Mouse (Mus musculus): ENCODE data around the gene Ier5. TPM values are rescaled to one million over a fixed set of nuclear protein-coding genes. Genes with fewer than 3 reads are reported as not detected.

Ier5 gene
- polyA plus RNA-seq, 1 experiment from 2014 or later: 4.3 TPM

DNA sequence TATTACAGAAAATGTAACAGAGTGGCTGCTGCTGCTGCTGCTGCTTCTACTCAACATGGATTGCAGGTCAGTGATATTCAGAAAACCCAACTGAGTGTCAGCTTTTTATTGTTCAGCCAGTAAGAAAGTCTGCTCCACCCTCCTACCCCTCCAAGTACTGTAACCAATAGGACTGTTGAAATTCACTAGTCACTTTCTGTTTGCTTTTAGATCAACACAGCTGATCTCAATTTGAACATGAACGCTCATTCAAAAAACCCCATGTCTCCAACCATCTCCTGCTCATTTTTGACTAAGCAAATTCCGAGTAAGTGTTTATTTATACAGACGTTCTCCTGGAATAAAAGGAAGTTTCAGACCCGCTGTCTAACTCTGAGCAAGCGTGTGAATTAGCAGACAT, 8.4 kb upstream of the Ier5 start:
- Histone ChIP-seq H3K27me3 (ENCODE audit: control insufficient read depth, insufficient read depth, low read depth, low read length) (no peaks in the 10 kb centered on the region), H3K36me3 (ENCODE audit: control insufficient read depth, insufficient read depth, low read length) (no peaks in the 10 kb centered on the region), H3K9me3 (ENCODE audit: control insufficient read depth, low read length) (no peaks in the 10 kb centered on the region), H3K4me2 (ENCODE audit: low read depth, low read length) (peak overlapping the region; percentile 4; the same call in 1 of the 2 replicates), H3K9ac (ENCODE audit: low read length) (no peak overlapping the region), H3K27ac (ENCODE audit: low read length) (no peak overlapping the region), H3K4me3 (ENCODE audit: low read length) (no peak overlapping the region), H3K4me1 (replicated peaks; ENCODE audit: control insufficient read depth, insufficient read depth, low read length) (peaks cover 18% of the 10 kb centered on the region)
- 7% methylated on average over 5 of the region's 5 CpGs for WGBS
- ATAC-seq (ENCODE audit: low read depth): no peak

DNA sequence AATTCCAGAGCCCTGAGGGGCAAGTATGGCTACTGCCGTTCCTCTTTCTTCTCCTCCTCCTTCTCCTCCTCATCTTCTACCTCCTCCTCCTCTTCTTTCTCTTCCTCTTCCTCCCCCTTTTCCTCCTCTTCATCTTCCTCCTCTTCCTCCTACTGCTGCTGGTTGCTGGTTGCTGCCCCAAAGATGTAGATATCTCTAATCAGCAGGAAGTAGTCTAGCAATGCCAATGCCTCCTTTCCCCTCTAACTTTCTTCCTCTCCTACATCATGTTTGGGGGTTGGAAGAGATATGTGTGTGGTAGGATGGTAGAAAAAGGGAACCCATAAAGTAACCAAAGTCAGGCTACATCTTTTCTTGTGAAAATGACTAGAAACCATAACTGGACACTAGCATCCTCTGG, 6.9 kb upstream of the Ier5 start:
- Histone ChIP-seq H3K4me3 (ENCODE audit: low read length) (no peak overlapping the region), H3K9ac (ENCODE audit: low read length) (no peak overlapping the region), H3K9me3 (ENCODE audit: control insufficient read depth, low read length) (no peaks in the 10 kb centered on the region), H3K4me2 (ENCODE audit: low read depth, low read length) (no peak overlapping the region), H3K27ac (ENCODE audit: low read length) (no peak overlapping the region), H3K4me1 (replicated peaks; ENCODE audit: control insufficient read depth, insufficient read depth, low read length) (peaks cover 18% of the 10 kb centered on the region), H3K36me3 (ENCODE audit: control insufficient read depth, insufficient read depth, low read length) (no peaks in the 10 kb centered on the region), H3K27me3 (ENCODE audit: control insufficient read depth, insufficient read depth, low read depth, low read length) (no peaks in the 10 kb centered on the region)
- no peak for ATAC-seq (ENCODE audit: low read depth)
- 53% methylated on average over 1 of the region's 1 CpGs for WGBS

DNA sequence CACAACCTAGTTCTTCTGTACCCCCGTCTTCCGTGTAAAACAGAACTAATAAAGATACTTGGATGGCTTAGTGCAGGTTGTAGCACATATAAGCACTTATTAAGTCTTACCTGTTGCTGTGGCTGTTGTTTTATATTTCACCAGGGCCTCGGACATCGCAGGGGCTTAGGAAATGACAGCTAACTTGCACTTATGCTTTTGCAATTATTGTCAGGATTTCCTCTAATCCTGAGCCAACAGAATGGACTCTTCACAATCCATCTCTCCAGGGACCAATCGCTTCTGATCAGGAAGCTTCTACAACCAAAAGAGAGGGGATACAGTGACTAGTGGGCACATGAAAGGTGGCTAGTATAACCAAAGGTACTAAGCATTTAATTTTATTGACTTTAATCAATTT, 4.6 kb upstream of the Ier5 start:
- WGBS: 76% methylated on average over 5 of the region's 5 CpGs
- no peak overlapping the region for H3K27ac ChIP-seq (ENCODE audit: low read length)
- no peak for ATAC-seq (ENCODE audit: low read depth)
- H3K9ac ChIP-seq (ENCODE audit: low read length): no peak overlapping the region
- H3K4me1 ChIP-seq (replicated peaks; ENCODE audit: control insufficient read depth, insufficient read depth, low read length): peaks cover 14% of the 10 kb centered on the region
- no peaks in the 10 kb centered on the region for H3K9me3 ChIP-seq (ENCODE audit: control insufficient read depth, low read length)
- H3K4me2 ChIP-seq (ENCODE audit: low read depth, low read length): no peak overlapping the region
- H3K27me3 ChIP-seq (ENCODE audit: control insufficient read depth, insufficient read depth, low read depth, low read length): no peaks in the 10 kb centered on the region
- no peaks in the 10 kb centered on the region for H3K36me3 ChIP-seq (ENCODE audit: control insufficient read depth, insufficient read depth, low read length)
- H3K4me3 ChIP-seq (ENCODE audit: low read length): no peak overlapping the region

DNA sequence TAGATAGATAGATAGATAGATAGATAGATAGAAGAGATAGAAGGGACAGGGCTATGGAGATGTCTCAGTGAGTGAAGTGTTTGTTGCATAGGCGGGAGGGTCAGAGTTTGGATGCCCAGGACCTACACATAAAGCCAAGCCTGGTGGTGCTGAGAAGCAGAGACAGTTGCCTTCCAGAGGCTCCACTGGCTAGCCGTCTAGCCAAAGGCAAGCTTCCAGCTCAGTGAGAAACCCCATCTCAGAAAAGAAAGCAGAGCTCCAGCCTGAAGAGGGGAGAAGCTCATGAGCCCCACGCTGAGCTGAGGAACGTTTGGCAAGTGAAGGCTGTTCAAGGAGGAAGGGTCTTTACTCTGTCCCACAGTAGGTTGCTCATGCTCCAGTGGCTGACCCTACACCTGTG, 3.2 kb upstream of the Ier5 start:
- no peak overlapping the region for H3K4me2 ChIP-seq (ENCODE audit: low read depth, low read length)
- H3K27me3 ChIP-seq (ENCODE audit: control insufficient read depth, insufficient read depth, low read depth, low read length): no peaks in the 10 kb centered on the region
- no peak overlapping the region for H3K9ac ChIP-seq (ENCODE audit: low read length)
- no peaks in the 10 kb centered on the region for H3K36me3 ChIP-seq (ENCODE audit: control insufficient read depth, insufficient read depth, low read length)
- H3K27ac ChIP-seq (ENCODE audit: low read length): no peak overlapping the region
- H3K4me1 ChIP-seq (replicated peaks; ENCODE audit: control insufficient read depth, insufficient read depth, low read length): peaks cover 5% of the 10 kb centered on the region
- ATAC-seq (ENCODE audit: low read depth): no peak
- H3K4me3 ChIP-seq (ENCODE audit: low read length): no peak overlapping the region
- no peaks in the 10 kb centered on the region for H3K9me3 ChIP-seq (ENCODE audit: control insufficient read depth, low read length)
- WGBS: 69% methylated on average over 4 of the region's 4 CpGs

DNA sequence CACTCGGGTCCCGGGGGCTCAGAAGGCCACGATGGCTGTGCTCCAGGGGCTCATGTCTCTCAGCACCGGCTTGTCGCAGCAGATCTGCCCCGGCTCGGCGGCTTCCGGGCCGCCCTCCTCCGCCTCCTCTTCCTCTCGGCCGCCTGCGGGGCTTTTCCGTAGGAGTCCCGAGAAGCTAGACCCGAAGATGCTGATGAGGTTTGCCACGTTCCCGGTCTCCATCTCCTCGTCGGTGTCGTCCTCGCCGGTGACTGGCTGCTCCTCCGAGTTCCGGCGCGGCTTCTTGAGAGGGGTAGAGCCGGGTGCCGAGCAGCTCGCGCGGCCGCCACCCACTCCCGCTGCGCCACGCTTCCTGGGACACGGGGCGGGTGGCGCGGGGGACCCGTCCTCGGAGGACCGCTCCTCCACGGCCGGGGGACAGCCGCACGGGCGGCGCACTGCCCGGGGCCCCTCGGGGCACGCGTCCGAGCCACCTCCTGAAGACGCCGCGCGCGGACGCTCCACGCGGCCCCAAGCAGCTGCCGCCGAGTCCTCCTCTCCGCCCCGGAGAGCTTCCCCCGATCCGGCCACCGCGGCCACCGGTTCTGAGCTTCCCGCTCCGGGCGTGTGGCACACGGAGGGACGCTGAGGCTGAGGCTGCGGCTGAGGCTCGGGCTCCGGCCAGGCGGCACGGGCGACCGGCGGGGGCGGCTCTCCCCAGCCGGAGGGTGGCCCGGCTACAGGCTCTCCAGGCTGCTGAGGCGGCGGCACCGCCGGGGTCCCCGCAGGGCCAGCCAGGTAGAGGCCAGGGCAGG, 753 bp downstream of the Ier5 start:
- WGBS: 1% methylated on average over 72 of the region's 93 CpGs
- peak; percentile 47 for ATAC-seq (ENCODE audit: low read depth)

DNA sequence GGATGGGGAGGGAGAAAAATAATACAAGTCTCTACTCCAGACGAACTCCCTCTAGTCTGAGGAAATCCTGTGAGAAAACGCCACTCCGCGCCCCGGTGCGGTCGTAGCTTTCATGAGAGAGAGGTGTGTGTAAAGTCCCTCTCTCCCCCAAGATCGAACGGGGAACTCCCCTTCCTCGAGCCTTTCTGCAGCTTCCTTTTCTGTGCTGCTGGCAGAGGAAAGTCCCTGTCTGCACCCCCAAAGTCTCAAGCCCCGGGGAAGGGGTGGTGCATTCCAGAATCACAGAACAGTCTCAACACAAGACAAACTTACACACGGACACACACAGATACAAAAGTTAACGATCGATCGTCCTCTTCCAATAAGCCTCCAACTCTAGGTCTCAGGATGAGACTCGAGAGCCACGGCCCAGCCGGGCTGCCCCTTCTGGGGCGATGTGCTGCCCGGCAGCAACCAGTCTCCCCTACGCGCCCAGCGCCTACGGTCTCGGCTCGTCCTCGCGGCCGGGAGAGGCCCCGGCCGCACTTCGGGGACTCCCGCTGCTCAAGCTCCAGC, 1.4 kb downstream of the Ier5 start:
- Histone ChIP-seq H3K27ac (ENCODE audit: low read length) (peak overlapping the region; percentile 89), H3K4me2 (ENCODE audit: low read depth, low read length) (peak overlapping the region; percentile 60), H3K4me1 (replicated peaks; ENCODE audit: control insufficient read depth, insufficient read depth, low read length) (peaks cover 39% of the 10 kb centered on the region), H3K36me3 (ENCODE audit: control insufficient read depth, insufficient read depth, low read length) (no peaks in the 10 kb centered on the region), H3K4me3 (ENCODE audit: low read length) (peak overlapping the region; percentile 99), H3K9ac (ENCODE audit: low read length) (peak overlapping the region; percentile 99), H3K9me3 (ENCODE audit: control insufficient read depth, low read length) (no peaks in the 10 kb centered on the region), H3K27me3 (ENCODE audit: control insufficient read depth, insufficient read depth, low read depth, low read length) (no peaks in the 10 kb centered on the region)
- WGBS: under 1% methylated on average over 33 of the region's 33 CpGs
- ATAC-seq (ENCODE audit: low read depth): peak; percentile 7

More for the DNA sequence above, 753 bp downstream of the Ier5 start:
- Histone ChIP-seq H3K27me3 (ENCODE audit: control insufficient read depth, insufficient read depth, low read depth, low read length) (no peaks in the 10 kb centered on the region), H3K4me3 (ENCODE audit: low read length) (peak overlapping the region; percentile 99), H3K36me3 (ENCODE audit: control insufficient read depth, insufficient read depth, low read length) (no peaks in the 10 kb centered on the region), H3K4me1 (replicated peaks; ENCODE audit: control insufficient read depth, insufficient read depth, low read length) (peaks cover 33% of the 10 kb centered on the region), H3K9ac (ENCODE audit: low read length) (peak overlapping the region; percentile 99), H3K9me3 (ENCODE audit: control insufficient read depth, low read length) (no peaks in the 10 kb centered on the region), H3K4me2 (ENCODE audit: low read depth, low read length) (peak overlapping the region; percentile 60), H3K27ac (ENCODE audit: low read length) (peak overlapping the region; percentile 89)

DNA sequence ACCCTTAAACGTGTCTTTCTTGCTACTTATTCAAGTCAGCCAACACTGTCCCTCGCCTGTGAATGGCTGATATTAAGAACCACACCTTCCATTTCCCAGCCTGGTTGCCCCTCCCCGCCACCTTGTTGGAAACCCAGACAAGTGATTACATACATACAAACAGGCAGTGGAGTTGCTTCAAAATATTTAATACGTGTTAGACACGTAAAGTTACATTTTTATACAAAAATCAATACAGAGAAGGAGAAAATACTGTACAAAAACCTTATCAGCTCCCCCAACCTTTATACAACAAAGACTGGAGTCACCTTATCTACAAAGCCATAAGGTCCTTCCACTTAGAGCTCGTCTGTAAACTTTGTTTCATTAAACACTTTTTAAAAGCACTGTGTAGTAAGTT, 2.1 kb downstream of the Ier5 start:
- H3K9me3 ChIP-seq (ENCODE audit: control insufficient read depth, low read length): no peaks in the 10 kb centered on the region
- peaks cover 46% of the 10 kb centered on the region for H3K4me1 ChIP-seq (replicated peaks; ENCODE audit: control insufficient read depth, insufficient read depth, low read length)
- H3K27ac ChIP-seq (ENCODE audit: low read length): peak overlapping the region; percentile 89; the same call in 1 of the 2 replicates
- H3K36me3 ChIP-seq (ENCODE audit: control insufficient read depth, insufficient read depth, low read length): no peaks in the 10 kb centered on the region
- peak overlapping the region; percentile 60 for H3K4me2 ChIP-seq (ENCODE audit: low read depth, low read length)
- peak overlapping the region; percentile 99 for H3K4me3 ChIP-seq (ENCODE audit: low read length)
- no peaks in the 10 kb centered on the region for H3K27me3 ChIP-seq (ENCODE audit: control insufficient read depth, insufficient read depth, low read depth, low read length)
- WGBS: 17% methylated on average over 6 of the region's 6 CpGs
- H3K9ac ChIP-seq (ENCODE audit: low read length): peak overlapping the region; percentile 99
- ATAC-seq (ENCODE audit: low read depth): no peak

DNA sequence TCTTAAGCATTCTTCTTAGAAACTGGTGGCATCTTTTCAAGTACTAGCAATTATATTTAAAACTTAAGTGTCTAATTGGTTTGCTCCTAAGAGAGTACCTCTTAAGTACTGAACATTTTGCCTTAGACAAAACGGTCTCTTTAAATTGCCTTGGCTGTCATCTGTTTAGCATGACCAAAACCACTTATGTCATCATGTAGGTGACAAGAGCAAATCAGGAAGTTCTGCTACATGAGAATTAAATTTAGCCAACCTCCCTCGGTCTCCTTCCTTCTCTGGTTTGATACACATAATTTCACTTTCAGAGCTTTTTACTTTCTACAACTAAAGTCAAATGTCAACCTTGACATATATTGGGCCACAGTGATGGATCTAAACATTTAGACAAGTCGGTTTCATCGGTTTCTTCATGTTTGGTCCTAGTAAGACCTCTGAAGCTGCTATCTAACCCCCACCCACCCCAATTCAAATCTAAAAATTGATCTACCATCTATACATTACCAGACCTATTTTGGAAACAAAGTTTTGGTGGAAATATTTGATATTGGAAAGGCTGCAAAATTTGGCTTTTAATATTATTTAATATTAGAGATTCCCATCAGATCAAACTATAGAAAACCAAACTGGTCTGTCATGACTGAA, 2.7 kb downstream of the Ier5 start:
- H3K36me3 ChIP-seq (ENCODE audit: control insufficient read depth, insufficient read depth, low read length): no peaks in the 10 kb centered on the region
- peak overlapping the region; percentile 99 for H3K4me3 ChIP-seq (ENCODE audit: low read length)
- ATAC-seq (ENCODE audit: low read depth): no peak
- 71% methylated on average over 4 of the region's 4 CpGs for WGBS
- H3K9ac ChIP-seq (ENCODE audit: low read length): no peak overlapping the region
- no peaks in the 10 kb centered on the region for H3K9me3 ChIP-seq (ENCODE audit: control insufficient read depth, low read length)
- H3K27ac ChIP-seq (ENCODE audit: low read length): no peak overlapping the region
- peak overlapping the region; percentile 60 for H3K4me2 ChIP-seq (ENCODE audit: low read depth, low read length)
- peaks cover 52% of the 10 kb centered on the region for H3K4me1 ChIP-seq (replicated peaks; ENCODE audit: control insufficient read depth, insufficient read depth, low read length)
- no peaks in the 10 kb centered on the region for H3K27me3 ChIP-seq (ENCODE audit: control insufficient read depth, insufficient read depth, low read depth, low read length)

DNA sequence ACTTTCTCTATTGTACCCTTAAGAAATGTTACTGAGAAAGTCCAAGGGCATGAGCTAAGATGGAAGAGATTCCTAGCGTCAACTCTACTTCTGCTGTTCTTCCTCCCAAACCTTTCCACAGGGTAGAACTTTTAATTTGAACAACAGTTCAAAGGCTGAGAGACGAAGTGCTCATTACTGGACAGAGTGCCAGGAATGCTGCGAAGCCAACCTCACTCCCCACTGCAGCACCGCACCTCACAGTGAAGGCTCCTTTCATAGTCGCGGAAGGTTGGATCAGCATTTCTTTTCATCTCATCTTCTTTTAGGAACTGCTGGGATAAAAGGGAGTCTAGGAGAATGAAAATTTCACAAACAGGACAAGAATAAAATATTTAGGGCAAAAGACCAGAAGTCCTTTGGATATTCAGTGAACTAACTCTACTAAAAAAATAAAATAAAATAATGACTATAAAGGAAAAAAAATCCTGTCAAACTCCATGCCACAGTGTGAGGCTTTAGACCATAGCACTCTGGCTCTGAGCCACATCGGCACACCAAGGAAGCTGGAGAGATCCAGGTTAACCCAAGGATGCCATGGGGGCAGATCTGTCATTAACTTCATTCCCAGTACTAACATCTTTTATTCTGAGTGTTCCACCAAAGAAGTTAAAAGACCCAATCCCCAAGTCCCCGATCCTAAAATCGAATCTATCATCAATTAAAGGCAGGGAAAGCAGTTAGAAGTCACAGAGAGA, 5.3 kb downstream of the Ier5 start:
- H3K9me3 ChIP-seq (ENCODE audit: control insufficient read depth, low read length): no peaks in the 10 kb centered on the region
- H3K36me3 ChIP-seq (ENCODE audit: control insufficient read depth, insufficient read depth, low read length): no peaks in the 10 kb centered on the region
- no peak overlapping the region for H3K9ac ChIP-seq (ENCODE audit: low read length)
- H3K4me1 ChIP-seq (replicated peaks; ENCODE audit: control insufficient read depth, insufficient read depth, low read length): peaks cover 61% of the 10 kb centered on the region
- no peak overlapping the region for H3K4me3 ChIP-seq (ENCODE audit: low read length)
- H3K27ac ChIP-seq (ENCODE audit: low read length): peak overlapping the region; percentile 96
- no peaks in the 10 kb centered on the region for H3K27me3 ChIP-seq (ENCODE audit: control insufficient read depth, insufficient read depth, low read depth, low read length)
- peak overlapping the region; percentile 15 for H3K4me2 ChIP-seq (ENCODE audit: low read depth, low read length)
- ATAC-seq (ENCODE audit: low read depth): no peak
- WGBS: 52% methylated on average over 9 of the region's 9 CpGs
